Mouse (Mus musculus): ENCODE results near the gene Plekhm1. TPM values are rescaled to one million over a fixed set of nuclear protein-coding genes. Genes with fewer than 3 reads are reported as not detected.

Plekhm1 gene
- total RNA-seq, 2 experiments from 2014 or later: 14.8 to 16.4 TPM

DNA sequence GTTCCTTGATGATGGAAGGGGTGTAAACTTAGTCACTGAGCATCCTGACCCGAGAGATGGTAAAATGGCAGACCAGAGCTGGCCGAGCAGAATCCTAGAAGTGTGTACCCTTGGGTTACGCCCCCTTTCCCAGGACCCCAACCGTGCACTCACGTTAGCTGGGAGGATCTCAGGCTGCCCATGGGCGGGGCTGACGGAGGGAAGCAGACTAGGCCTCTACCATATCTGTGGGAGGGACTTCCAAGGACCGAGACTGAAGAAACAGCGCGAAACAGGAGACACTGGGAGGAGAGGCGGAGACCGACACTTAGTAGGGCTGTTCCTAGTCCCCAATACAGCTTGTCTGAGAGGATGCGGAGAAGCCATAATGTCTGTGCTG is 50.4 kb downstream of the Plekhm1 start:
- no peak for DNase-seq (ENCODE audit: low spot score)

DNA sequence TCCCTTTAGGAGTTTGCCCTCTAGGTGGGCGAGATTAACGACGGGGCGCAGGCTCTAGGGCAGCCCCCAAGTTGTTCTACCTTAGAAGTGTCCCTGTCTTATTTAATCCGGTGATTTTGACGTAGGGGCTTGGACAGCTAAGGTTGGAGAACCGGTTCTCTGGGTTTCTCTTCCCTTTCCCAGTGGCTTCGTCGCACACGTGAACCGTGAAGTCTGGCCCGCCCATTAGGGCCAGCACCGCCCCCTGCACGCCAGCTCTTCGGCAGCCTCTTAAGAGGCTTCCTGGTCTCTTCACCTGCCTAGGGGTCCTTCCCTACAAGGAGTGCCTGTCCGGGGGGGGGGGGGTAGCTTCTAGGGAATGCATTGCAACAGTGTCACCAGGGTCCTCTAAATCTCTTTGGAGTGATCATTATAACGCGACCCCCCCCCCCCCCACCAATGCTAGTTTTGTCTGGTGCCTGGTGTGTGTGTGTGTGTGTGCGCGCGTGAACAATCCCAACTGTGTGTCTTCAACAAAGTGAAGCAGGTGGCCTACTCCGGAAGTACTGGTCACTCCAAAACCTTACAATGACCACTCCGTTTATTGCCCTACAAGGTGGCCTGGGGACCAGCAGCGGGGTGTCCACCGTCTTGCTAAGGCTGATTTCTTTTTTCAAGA is 51.0 kb downstream of the Plekhm1 start:
- DNase-seq (ENCODE audit: low spot score): no peak

DNA sequence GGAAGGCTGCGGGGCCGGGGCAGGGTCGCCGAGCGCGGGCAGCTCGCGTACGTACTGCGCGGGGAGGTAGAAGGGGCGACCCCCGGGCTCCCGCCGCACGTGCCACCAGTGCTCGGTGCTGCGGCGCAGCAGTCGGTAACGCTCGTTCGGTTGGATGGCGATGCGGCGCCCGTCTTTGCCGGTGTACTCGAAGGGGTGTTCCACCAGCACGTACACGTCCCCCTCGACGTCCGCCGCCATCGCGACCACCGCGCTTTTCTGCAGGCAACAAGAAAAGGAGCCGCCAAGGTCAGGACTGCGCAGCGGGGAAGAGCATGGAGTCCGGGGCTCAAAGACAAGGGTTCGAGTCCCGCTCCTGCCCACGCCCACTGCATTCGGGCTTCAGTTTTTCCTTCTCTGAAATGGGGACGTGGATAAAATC is 51.8 kb downstream of the Plekhm1 start:
- no peak for DNase-seq (ENCODE audit: low spot score)

DNA sequence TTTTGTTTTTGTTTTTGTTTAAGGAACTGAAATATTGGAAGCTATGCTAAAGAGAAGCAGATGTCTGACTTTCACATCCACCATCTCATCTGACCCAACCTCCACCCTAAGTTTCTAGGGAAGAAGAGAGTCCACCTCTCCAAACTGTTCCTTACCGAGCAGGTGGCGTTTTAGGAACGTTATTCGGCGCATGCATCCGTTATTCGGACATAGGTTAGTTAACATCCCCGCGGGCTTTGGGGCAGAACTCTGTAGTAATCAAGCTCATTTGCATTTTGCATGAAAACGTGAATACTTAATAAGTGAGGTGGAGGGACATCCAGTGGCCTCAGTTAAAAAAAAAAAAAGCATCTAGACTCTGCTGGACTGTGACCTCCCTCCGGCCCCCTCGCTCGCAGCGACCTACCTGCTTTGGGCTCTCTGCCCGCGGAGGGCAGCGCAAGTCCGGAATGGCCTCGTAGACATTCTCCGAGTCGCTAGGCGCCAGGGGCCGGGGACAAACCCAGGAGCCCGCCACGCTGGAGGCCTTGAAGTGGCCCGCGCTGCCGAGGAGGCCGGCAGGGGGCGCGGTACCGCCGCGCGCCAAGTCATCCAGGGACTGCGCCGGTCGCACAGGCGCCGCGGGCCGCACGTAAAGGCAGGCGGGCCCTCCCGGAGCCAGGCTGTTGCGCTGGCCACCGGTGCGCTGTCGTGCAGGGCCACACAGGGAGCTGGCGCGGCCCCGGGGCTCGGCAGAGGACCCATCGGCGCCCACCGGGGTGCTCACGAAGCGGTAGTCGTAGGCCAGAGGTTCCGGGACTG is 52.4 kb downstream of the Plekhm1 start:
- DNase-seq (ENCODE audit: low spot score): peak; percentile 85

DNA sequence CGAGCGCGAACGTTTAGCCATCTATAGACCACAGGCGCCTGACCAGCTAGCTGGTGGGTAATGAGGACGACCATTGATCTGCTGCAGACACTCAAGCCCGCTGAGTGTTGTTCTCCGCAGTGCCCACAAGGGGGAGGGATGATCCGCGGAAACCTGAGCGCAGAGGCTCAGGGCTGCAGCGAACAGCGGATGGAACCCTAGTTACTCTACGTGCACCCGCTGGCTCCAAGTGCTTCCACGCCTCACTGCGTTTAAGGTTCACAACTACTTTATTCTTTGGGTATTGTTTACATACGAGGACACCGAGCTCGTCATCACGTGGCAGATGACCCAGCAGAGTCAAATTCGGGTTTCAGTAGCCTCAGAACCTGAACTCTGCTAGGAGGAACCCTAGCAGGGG is 53.4 kb downstream of the Plekhm1 start:
- peak; percentile 76 for DNase-seq (ENCODE audit: low spot score)

DNA sequence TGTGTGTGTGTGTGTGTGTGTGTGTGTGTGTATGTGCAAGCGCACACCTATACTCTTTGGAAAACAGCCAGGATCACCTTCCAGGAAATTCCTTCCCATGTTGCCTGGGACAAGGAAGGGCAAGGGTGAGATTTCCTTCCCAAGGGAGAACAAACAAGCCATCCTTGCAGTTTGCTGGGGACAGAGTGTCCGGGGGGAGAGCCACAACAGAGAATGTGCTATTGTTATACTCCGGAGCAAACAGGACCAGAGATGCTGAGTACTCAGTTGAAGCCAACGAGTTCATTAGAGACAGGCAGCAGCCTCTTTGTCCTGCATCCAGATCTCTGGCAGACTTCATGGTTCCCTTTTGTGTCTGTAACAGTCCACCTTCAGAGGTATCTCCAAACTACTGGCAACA is 54.2 kb downstream of the Plekhm1 start:
- no peak for DNase-seq (ENCODE audit: low spot score)

DNA sequence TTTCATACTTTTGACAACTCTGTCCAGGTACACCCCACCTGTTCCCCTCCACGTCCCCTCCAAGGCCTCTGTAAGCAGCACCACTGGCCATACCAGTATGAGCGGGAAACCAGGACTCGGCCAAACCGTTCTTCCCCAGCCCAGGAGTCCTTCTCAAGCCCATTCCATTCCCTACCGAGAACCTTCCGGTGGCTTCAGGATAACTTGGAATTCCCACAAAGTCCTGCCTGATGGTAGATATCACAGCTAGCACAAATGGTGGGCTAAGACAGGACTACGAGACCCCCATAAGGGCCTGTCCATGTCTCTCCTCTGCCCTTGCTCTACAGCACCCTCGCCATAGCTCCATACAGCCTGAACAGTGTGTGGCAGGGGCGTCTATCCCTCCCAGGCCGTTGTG is 54.8 kb downstream of the Plekhm1 start:
- no peak for DNase-seq (ENCODE audit: low spot score)

DNA sequence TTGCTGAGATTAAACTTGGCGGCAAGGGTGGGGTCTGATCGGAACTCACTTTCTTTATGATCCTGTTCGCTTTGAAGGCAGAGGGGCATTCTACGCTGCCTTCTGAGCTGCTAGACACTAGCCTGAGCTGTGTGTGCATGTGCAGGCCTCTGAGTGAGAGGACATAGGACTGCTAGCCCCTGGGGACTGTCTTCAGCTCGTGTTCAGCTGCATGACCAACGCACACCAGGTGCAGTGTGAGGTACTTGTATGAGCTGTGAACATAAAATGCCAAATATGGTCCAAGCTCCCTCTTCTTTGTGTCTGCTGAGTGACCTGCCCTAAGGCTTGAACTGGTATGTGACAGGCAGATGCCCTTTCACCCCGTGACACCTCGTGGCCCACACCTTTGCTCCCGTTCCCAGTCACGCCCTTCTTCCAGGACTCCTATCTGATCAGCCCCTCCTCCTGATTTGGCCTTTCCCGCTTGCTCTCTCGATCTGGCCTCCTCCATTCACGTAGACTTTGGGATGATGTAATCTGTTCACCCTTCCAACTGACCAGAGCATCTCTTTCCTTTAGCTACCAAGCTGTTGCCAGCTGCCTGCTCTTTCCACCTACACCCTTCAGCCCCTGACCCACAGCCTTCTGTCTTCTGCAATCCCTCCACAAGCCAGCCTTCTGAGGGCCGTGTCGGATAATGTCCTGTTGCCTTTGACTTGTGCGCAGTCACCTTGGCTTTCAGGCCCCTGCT is 55.4 kb downstream of the Plekhm1 start:
- no peak for DNase-seq (ENCODE audit: low spot score)

DNA sequence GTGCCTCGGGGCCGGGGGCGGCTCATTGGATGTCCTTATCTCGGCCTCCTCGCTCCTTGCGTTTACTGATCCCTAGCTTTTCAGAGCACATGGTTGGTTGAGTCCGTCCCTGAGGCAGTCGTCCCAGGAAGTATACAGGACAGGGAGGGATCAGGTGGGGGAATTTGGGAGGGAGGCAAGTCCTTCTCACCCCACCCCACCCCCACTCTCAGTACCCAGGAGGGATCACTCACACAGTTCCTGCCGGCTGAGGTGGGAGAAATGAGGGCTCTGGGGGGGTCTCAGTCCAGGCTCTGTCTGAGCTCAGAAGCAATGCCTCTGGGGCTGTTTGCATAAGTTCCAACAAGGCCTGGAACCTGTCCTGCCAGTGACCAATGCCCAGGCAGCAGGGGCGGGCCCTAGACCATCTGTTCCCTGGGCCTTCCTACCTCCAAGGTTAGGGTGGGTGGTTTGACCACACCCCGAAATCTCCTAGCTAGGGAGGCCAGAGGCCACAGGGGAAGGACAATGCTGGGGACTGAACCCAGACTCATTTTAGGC is 56.4 kb downstream of the Plekhm1 start:
- DNase-seq (ENCODE audit: low spot score): no peak

DNA sequence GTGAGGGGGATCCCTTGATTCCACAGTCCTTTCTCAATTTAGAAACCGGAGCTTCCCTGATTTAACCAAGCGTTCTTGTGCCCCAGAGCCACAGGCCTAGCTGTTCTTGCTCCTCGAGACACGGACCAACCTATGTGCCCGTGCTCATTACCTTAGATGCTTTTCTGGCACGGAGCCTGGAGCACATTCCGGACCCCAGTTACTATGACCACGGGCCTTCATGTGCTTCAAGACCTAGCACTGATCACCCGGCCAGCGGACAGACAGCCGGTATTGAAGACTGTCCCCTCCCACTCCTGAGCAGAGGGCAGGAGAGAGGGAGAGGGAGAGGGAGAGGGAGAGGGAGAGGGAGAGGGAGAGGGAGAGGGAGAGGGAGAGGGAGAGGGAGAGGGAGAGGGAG is 57.2 kb downstream of the Plekhm1 start:
- no peak for DNase-seq (ENCODE audit: low spot score)

DNA sequence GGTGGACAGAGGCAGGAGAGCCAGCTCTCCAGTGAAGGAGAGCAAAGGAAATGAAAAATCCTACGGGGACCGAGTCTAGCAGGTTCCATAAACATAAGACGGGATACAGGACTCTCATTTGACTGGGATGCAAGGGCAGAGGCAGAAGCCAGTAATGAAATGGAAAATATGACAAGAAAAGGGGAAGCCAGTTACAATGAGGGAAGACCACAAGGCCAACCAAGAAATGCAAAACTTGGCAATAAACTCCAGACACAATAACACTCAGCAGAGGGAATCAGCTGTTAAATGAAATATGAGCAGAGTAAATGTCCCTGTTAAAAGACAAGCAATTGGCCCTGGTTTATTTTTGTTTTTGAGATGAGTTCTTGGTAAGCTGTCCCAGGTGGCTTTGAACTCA is 58.5 kb downstream of the Plekhm1 start:
- no peak for DNase-seq (ENCODE audit: low spot score)

DNA sequence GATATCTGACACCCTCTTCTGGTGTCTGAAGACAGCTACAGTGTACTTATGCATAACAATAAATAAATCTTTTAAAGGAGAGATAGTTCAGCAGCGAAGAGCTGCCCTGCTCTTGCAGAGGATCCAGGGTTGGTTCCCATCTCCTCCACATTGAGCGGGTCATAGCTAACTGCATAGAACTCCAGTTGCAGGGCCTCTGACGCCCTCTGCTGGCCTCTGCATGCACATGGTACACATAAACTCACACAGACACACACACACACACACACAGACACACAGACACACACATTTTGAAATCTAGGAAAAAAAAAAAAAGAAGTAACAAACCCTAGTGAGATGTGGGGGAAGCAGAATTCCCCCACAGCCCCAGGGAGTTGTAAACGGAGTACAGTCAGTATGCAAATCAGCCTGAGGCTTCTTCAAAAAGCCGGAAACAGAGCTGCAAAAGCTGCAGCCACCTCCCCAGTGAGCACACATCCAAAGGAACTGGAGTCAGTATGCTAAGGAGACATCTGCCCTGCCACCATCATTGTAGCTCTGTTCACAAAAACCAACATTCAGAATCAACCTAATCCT is 60.2 kb downstream of the Plekhm1 start:
- no peak for DNase-seq (ENCODE audit: low spot score)

DNA sequence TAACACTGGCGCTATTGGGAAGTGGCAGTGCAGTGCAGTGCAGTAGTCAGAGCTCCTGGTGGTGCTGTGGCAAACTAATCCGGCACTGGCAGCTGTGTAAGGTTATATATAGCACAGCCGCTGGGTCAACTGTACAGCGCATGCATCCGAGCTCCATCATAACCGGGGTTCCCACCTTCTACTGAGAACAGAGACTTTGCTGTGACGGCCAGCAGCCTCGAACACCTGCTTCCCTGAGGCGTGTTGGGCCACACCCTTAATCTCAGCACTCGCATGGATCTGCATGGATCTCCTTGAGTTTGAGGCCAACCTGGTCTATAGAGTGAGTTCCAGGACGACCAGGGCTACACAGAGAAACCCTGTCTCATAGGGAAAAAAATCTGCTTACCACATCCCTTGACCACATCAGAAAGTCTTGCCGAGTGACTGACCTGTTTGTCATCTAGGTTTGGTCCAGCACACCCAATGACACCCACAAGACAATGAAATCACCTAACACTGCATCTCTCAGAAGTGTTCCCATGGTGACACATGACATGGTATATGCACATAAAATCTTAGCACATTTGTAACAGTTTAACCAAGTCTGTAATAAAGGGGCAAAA is 61.7 kb downstream of the Plekhm1 start:
- no peak for DNase-seq (ENCODE audit: low spot score)

DNA sequence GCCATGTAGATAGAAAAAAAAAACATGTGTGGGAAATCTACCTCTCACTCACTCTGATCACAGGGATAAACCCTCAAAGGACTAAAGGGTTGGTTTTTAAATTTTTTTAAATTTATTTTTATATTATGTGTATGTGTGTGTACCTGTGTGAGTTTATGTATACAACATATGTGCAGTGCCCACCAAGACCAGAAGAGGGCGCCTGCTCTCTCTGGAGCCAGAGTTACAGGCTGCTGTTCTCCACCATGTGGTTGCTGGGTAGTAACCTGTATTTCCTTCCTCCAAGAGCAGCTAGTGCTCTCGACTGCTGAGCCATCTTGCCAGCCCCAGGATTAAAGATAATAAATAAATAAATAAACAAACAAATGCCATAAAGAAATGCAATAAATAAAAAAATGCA is 62.8 kb downstream of the Plekhm1 start:
- no peak for DNase-seq (ENCODE audit: low spot score)

DNA sequence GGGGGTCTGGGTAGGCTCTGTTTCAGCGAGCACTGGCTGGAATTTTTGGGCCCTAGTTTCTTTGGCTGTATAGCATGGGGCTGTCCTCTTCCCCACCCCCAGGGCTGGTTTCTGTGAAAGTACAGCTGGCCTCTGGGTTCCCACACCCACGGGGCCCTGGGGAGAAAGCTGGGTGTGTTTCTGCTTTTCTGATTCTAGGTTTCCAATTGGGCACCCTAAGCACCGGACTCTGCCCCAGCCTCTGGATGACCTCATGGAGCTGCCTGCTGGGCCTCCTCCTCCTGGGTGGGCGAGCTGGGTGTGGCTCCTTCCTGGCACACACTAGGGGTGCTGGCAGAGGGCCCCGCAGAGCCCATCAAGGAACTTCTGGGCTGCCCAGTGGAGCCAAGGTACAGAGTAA is 65.8 kb downstream of the Plekhm1 start:
- peak; percentile 45 for DNase-seq (ENCODE audit: low spot score)

DNA sequence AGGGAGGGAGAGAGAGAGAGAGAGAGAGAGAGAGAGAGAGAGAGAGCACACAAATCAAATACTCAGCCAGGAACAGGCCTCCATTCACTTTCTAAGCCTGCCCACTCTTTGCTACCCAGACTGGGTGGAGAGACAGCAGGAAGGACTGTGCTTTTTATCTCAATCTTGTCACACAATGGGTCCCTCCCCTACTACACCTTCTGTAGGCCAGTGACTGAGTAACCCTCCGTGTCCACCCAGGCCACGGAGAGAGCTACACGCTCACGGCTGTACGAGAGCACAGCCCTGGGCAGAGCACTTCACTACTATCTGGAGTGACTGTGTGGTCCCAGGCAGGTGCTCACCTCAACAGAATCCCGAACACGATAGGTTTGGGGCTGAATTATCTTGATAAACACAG is 66.3 kb downstream of the Plekhm1 start:
- DNase-seq (ENCODE audit: low spot score): no peak

DNA sequence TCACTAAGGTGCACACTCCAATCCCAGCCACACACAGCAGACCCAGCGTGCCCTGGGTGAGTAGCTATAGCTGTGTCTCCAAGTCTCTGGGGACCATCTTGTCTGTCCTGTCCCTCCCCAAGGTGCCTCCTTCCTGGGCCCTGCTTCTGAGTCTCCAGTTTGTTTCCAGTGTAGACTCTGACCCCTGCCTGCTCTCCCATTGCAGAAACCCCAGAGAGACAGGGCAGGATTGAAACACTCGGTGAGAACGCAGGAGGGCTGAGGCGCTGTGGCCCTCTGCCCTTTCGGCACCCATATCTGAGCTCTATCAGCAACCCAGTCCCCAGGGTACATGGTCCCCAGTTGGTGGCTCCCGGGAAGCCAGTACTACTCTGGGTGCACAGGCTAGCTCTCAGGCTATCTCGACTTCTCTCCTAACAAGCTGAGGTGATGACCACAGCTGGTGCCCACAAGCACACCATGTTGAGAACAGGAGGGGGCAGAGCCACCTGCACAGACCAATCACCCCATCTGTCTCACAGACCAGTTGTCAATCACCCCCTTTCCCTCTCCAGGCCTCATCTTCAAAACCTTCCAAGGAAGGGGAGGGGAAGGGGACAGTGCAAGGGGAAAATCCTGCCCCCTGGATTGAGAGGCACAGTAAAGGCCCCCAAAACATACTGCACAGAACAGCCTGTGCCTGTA is 66.9 kb downstream of the Plekhm1 start:
- DNase-seq (ENCODE audit: low spot score): no peak

DNA sequence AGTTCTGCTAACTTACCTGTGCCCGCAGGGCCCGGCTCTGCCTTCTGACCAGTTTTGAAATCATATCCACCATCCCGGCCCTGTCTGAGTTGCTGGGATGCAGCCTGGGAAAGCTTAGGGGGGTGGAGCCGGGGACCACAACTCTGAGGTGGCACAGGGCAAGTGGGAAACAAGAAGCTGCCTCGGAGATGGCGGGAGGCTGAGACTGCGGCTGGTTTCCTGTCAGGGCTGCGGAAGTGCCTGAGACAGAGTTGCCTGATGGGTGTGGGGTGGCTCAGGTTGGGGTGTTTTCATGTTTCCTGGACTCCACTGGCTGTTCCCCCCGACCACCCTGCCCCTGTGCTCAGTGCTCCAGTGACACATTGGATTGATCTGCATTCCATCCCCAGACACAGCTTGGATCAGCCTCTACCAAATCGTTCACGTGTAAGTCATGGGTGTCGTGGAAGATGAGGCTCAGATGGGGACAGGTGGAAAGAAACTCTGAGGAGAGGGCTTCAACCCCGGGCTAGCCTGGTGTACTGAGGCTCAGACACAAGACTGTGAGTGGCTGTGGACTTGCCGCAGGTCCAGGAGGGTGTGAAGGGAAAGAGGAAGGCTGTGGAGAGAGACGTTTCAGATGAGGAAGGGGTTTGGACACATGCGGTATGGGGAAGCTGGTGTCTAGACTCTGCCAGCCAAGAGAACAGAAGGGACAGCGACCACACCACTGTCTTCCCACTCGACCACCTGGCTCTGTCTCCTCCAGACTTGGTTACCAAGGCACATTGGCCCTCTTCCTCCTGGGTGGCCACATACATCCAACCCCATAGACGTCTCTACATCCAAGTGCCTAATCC is 67.8 kb downstream of the Plekhm1 start:
- no peak for DNase-seq (ENCODE audit: low spot score)

DNA sequence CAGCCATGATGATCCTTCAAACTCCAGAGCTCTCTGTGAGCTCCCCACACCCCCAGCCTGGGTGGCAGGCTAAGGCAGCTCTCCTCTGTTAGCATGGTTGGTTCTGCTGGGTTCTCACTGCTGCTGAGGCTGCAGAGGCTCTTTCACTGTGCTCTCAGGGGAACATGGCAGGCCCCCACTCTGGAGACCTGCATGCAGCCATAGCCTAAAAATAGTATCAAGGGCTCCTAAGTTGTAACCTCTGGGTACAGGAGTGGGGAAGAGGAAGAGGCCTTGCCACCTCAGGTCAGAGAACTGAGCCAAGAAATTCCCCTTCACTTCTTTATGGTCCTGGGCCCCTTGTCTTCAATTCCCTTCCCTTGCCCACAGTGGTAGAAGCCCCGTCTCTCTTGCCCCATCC is 68.6 kb downstream of the Plekhm1 start:
- DNase-seq (ENCODE audit: low spot score): no peak

DNA sequence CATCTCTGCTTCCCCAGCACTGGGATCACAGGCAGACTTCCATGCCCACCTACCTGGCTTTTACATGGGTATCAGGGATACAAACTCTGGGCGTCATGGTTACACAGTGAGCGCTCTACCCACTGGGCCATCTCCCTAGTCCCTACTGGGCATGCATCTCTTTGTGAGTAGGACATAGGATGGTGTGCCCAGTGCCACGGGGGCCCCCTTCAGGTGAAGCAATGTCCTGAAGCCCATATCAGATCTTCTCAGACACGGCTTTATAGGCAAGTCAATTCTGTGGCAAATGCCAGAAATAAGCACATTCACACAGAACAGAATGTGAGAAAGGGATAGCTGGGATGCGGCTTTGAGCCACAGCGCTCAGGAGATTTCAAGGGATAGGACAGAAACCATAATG is 69.4 kb downstream of the Plekhm1 start:
- DNase-seq (ENCODE audit: low spot score): no peak
